16 mouse cellular contexts compared by ENCODE assay signal in the genomic region with DNA sequence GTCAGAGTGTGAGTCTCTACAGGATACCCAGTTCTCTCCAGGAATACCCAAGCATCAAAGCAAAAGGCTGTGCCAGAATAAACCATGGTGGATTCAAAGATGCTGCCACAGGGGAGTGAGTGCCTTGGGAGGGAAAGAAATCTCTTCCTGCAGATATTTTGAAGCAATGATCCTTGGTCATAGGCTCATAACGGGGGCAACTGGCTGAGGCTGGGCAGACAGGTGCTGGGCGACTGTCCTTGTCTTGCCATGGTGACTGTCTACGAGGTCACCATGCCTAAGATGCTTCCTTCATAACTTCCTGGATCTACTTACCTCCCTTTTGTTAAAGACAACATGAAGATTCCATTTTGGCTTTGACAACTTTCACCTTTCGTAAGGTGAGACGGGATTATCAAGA.
"Had no signal": no experiment of that assay in that cellular context is flagged by ENCODE, and none has a peak within 500 bp of the region (broad histone marks: within the 10 kb centered on the region; RNA-seq: fewer than 3 reads in every experiment).

No protein-coding gene starts in this region.

- H3K27me3 ChIP-seq: neural tube, embryonic 13.5 days; neural tube, embryonic 15.5 days; stomach, embryonic 15.5 days had no signal

- H3K9ac ChIP-seq: neural tube, embryonic 13.5 days; neural tube, embryonic 15.5 days; stomach, embryonic 15.5 days had no signal

- DNase-seq: retina, postnatal 1 day; right cerebral cortex, adult 18-20 months; right cerebral cortex, postnatal 14 days; right cerebral cortex, postnatal 25 days; right cerebral cortex, postnatal 4 days; spleen, adult 18-20 months; thymus, adult 18-20 months; thymus, adult 2 months; thymus, postnatal 14 days; thymus, postnatal 25 days; thymus, postnatal 36 days; thymus, postnatal 4 days had no signal

- H3K4me2 ChIP-seq: neural tube, embryonic 13.5 days; neural tube, embryonic 15.5 days; stomach, embryonic 15.5 days had no signal

- H3K9me3 ChIP-seq: neural tube, embryonic 13.5 days; neural tube, embryonic 15.5 days; stomach, embryonic 15.5 days had no signal

- H3K4me3 ChIP-seq: neural tube, embryonic 13.5 days; neural tube, embryonic 15.5 days; stomach, embryonic 15.5 days had no signal

- H3K36me3 ChIP-seq: neural tube, embryonic 13.5 days; neural tube, embryonic 15.5 days; stomach, embryonic 15.5 days had no signal

- H3K4me1 ChIP-seq: stomach, embryonic 15.5 days had no signal

- H3K27ac ChIP-seq: neural tube, embryonic 13.5 days; neural tube, embryonic 15.5 days; stomach, embryonic 15.5 days; stomach, postnatal 0 days had no signal
